Mouse (Mus musculus) cerebellum, postnatal 14 days (tissue): Measurements from ENCODE around the gene Lzts3.

Experiments used
- DNase-seq, 2 experiments: peaks; one replicate each; pipeline ENCODE4 v3.0.0; 2021; ENCODE audit warnings: mixed read lengths in 2 of 2

The Lzts3 gene

DNA sequence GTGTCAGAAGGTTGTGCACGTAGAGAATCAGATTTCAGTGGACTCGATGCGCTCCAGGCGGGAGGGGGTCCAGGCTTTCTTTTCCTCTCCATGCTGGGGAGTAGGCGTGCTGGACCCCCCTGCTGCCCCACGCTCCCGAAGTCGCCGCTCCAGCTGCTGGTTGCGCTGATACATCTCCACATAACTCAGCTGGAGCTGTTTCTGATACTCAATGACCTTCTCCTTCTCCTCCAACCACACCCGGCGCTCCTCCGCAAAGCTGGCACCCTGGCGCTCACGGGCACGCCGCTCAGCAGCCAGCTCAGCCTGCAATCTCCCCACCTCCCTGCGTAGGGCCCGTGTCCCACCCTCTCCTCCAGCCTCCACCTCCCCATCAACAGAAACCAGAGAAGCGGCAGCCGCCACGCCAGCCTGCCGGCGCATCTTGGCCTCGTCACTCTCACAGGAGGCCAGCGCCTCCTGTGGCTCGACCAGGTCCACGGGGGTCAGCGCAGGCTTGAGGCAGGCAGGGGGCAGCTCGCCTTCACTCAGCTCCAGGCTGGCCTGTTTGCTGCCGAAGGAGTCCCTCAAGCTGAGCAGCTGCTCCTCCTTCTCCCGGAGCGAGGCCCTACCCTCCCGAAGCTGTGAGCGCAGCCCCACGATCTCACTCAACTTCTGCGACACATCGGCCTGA lies 7.7 kb downstream of the Lzts3 start:
- DNase-seq, result peak; percentile 59 to 63

DNA sequence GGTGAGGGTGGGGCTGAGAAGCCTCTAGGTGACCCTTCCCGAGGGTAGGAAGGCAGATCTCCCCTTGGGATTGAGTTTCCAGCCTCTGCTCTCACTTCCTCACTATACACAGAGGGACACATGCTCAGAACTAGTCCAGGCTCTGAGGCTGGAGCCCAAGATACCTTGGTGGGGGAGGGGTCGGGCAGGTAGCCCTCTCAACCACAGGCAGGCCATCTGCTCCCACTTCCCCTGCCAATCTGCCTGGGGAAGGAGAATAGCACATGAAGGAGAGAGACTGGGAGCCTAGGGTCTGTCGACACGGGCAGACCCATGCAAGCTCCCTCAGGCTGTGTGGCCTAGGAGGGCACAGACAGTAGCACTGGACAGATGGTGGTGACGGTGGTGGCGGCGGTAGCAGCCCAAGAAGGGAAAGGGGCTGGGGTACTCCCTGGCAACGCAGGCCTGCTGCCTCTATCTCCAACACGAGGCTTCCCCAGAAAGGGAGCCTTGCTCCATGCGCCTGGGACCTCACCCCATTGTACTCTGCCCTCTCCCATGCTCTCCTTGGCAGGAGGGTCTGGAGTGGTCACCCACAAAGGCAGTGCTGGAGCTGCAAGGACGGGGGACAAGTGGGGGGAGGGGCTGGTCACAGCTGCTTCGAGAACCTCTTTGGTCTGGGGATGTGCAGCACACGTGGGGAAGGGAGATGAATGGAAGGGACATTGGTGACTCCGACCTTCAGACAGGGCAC lies 8.4 kb downstream of the Lzts3 start:
- DNase-seq, result peak; percentile 97 to 98

DNA sequence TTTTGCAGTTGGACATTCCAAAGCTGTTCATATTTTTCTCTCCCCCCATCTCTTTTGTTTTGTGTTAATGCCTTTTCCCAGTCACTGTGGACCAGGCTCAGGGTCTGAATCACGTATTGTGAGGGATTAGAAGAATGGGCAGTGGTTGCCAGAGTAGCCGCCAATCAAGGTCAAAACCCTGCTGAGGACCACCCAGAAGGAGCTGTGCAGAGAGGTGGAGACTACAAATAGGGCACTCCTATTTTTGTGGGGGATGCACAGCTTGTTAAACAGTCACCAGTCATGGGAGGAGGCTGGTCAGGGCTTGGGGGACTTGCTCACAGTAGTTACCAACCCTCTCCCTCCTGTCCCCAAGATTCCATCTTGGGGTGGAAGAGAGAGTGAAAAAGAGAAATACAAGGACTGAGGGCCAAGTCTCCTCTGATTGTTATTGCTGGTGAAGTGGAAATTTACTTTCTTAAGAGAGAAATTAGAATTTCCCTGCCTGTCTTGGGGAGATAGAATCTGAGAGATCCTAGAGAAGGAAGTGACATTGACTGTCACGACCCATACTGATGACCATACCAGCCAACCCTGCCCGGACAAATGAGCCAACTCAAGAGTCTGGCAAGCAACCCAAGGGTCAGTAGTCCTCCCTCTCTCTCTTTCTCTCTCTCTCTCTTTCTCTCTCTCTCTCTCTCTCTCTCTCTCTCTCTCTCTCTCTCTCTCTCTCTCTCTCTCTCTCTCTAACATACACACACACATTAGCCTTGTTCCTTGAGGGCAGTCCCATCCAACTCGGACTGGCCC lies 9.5 kb downstream of the Lzts3 start:
- DNase-seq, result peak; percentile 45 to 51

DNA sequence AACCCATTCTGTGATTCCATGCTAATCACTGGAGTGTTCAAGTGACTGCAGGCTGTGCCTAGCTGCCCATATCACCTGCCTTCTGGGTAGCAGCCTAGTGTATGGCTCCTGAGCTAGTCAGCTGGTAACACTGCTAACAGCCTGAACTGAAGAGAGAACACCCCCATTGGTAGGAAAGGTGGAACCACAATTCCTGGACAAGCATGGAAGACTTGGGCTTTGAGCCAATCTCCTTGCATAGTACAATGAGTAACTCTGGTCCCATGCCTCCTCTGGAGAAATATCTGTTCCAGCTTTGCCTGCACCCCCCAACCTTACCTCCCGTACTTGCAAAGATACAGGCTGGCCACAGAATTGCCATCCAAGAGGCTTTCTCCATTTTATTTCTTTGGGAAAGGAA lies 10.2 kb downstream of the Lzts3 start:
- peak; percentile 62 to 63 for DNase-seq

DNA sequence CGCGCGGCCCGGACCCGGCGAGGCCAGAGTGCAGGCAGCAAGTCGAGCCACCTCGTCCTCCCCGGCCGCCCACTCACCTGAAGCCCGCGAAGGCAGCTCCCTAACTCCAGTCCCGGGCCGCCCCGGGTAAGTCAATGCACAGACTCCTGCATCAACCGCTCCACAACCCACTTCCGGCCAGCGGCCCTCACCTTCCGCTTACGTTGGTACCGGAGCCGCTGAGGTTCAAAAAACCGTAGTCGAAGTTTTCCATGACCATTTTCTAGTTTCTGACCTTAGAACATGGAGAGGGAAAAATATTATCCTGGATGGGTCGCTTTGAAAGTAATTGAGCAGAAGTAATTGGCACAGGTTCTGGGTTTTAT lies 12.8 kb downstream of the Lzts3 start, which contains the start of the genes Fastkd5 and Ubox5:
Gene Fastkd5 (minus strand): TSS at position 189 of the 365 bp plus-strand sequence.
Gene Ubox5 (minus strand): TSS at position 200 of the 365 bp plus-strand sequence.
- DNase-seq, result peak; percentile 94 to 96

DNA sequence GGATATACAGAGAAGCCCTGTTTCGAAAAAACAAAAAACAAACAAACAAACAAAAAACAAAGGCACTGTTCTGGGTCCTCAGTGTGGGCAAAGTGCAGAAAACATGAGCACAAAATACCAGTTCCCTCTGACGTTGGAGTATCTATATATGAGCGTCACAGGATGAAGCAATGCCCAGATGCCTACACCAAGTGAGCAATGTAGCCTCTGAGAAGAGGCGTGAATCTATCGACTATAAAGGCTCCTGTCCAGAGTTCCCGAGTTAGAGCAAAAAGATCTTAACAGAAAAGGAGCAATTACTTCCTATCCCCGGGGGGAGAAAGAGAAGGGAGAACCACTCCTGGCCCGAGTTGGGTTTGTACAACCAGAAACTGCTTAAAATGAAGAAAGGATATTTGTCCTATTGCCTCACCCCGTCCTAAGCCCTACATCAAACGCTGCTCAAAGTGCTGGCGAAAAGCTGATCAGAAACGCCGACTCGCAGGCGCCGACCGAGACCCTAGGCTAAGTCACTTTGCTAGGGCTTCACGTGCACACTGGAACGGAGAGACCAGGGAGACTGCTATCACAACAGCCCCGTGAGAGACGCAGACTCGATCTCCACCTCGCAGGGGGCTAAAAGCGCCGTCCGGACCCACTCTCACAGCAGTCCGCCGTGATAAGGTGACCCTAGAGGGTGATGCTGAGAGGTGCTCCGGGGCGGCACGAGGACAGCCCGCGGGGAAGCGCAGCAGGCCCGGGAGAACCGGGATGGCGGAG lies 13.3 kb downstream of the Lzts3 start:
- no peak for DNase-seq

DNA sequence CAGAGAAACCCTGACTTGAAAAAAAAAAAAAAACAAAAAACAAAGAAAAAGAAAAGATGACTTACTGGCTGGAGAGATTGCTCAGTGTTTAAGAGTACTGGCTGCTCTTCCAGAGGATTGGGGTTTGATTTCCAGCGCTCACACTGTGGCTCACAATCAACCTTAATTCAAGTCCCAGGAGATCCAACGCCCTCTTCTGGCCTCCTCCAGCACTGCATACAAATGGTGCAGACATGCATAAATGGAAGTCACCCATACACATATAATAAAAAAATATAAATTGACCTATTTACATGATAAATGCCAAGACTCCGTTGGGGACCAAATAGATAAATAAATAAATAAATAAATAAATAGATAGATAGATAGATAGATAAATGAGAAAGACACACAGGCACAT lies 14.2 kb downstream of the Lzts3 start:
- DNase-seq, result peak; percentile 20 to 49

DNA sequence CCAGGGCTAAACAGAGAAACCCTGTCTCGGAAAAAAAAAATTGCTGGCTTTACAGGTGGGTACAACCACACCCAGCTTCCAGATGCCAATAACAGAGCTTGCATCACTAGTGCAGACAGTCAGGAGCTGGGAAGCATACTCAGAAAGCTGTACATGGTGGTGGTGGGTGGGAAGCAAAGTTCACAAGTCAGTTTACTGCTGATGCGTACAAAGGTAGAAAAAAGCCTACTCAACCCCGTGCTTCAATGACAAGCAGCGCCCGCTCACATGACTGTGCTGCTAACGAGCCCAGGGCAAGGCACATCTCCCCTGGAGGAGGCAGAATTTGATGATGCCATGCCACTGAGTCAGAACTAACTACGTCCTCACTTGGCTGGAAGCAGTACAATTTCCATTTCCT lies 23.6 kb downstream of the Lzts3 start:
- DNase-seq, result no peak

DNA sequence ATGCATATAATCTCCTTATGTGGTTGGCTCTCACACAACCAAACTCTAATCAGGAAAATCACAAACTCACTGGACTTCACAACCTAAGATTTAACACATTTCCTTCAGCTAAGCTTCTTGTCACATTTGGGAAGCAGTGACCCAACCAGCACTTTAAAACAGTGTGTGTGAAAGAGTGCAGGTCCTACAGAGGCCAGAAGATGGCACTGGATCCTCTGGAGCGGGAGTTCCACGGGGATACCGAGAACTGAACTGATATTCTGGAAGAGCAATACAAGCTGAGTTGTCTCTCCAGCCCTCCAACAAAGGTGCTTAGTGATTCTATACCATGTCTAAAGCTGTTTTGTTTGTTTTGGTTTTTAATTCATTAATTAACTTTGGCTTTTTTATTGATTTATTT lies 29.5 kb downstream of the Lzts3 start:
- DNase-seq, result peak; percentile 60 to 72

DNA sequence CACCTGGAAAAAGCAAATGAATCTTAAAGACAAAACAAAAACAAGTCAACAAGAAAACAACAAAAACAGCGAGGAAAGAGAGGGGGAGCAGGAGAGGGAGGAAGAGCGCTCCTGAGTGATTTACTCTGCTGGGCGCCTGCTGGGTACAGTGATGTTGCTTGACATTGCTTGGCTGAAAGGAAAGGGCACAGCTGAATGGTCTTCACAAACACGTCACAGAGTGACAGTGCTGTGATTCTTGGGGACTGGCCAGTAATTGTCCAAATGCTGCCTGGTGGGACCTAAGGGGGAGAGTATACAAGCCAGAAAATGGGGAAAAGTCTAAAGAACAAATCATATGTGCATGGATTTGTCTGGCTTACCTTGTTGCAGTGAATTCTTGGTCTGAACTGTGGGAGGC lies 40.4 kb downstream of the Lzts3 start:
- no peak for DNase-seq

DNA sequence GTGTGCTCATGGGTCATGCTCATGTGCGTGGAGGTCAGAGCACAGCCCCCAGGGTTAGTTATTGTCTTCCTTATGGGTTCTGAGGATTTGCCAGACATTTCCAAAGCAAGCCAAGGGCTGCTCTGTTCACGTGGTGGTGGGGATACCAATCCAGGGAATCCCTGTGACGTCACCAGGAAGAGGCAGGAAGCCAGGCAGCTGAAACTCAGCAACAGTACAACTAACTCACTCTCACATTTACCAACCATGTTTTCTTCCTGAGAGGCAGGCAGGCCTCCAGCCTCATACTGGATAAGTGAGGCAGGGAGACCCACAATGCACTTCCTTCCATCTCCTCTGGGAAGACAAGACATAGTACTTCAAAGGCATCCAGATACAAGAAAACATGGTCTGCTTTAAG lies 44.2 kb downstream of the Lzts3 start:
- DNase-seq, result no peak

DNA sequence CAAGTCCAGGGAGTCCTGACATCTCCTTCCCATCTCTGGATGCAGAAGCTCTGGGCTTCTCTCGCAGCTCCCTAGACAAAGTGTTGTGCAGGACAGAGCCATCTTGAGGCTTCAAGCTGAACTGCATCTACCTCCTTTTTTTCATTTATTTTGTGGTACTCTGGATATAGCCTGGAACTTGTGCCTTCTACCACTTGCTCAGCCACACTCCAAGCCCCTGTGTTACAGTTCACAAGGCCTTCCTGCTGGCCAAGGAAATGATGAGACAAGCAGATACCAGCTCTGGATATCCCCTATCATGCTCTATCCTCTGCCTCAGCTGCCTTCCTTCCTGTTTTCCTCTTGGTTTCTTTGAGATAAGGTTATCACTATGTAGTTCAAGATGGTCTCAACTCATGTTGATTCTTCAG lies 45.0 kb downstream of the Lzts3 start:
- DNase-seq, result peak; percentile 58 to 60

DNA sequence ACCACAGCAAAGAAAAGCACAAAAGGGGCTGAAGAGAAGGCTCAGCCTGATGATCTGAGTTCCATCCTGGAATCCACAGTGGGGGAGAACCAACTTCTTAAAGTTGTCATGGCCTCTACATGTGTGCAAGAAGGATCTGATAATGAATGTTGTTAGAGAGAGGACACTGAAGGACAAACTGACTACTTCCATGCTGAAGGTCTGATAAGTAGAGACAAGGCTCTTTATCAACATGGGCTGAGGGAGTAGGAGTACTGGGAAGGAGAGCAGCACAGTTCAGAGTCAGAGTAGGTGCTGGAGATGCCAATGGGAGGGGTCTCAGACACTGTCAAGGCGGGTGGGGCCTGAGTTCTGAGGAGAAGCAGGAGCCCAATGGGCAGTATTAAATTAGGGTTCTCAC lies 47.0 kb downstream of the Lzts3 start:
- DNase-seq, result no peak

DNA sequence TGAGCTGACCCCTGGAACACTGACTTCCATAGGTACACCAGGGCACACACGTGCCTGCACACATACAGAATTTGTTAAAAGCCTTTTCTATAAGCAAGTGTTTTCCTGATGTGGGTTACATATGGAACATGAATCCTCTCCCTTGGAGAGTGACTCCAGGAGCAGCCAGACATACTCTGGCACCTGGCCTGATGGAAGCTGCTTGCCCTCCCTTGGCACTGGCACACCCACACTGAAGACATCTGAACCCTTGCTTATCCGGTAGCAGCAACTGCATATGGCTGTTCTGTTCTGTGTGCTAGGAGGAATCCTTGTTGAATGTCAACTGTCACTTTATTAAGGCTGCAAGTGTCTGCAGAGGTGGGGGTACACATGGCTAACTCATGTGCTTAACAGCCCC lies 51.6 kb downstream of the Lzts3 start:
- no peak for DNase-seq

DNA sequence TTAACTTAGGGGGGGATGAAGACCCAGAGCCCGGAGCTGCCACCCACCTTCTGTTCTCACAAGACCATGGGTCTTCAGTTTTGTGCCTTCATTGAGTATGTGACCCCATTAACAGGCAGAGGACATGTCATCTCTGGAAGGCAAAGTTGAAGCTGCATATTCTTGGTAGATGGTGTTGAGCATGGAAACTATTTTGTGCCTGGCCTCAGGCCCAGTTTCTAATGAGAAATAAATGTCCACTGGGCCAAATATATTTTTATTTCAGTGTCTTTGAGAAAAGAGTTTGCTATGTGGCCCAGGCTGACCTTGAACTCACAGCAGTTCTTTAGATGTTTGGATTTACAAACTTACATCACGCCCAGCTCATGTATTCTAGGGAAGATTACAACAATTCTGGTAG lies 52.8 kb downstream of the Lzts3 start:
- DNase-seq, result no peak

DNA sequence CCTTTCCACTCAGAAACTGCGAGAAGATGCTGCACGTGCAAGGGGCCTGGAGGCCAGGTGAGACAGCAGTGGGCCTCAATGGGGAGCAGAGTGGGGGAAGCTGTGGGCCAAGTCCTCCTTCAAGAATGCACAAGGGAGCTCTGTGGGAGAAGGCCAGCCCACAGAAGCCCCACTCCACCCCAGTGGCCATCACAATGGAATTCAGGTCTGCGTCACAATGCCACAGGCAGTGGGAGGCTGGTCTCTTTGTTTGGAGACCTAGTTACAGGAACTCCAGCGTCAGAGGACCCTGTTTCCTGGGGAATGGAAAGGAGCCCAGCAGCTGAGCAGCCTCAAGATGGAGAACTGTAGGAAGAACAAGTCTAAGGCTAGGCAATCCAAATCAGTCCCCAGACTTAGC lies 53.4 kb downstream of the Lzts3 start:
- no peak for DNase-seq

DNA sequence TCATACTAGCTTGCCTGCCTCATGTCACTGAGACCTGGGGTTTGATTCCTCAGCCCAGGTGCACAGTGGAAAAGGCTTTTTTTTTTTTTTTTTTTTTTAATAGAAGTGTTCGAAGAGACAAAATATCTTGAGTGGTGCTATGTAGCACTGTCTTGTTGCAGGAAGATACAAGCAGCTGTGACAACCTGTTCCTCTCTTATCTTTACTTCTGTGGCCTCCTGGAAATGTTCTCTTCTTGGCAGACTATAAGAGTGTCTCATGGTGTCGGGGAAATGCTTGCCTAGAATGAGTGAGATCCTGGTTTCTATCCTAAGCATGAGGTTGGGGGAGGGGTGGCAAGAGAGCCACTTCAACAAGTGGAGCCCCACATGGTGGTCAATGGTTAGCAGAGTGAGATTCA lies 54.2 kb downstream of the Lzts3 start:
- no peak for DNase-seq

DNA sequence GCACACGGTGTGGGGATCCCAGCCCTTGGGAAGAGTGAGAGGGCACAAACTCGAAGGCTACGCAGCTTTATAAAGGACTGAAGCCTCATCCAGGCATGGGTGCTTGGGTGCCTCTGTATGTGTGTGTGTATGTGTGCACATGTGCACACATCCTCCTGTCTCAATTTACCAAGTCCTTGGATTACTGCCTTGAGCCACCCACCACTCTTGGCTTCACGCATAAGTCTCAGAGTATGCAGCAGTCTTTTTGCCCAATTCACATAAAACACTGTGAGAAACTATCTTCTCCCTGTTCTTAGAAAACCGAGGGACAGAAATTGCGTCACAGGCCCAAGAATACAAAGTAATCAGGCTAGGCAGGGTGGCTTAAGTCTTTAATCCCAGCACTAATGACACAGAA lies 56.6 kb downstream of the Lzts3 start:
- no peak for DNase-seq

DNA sequence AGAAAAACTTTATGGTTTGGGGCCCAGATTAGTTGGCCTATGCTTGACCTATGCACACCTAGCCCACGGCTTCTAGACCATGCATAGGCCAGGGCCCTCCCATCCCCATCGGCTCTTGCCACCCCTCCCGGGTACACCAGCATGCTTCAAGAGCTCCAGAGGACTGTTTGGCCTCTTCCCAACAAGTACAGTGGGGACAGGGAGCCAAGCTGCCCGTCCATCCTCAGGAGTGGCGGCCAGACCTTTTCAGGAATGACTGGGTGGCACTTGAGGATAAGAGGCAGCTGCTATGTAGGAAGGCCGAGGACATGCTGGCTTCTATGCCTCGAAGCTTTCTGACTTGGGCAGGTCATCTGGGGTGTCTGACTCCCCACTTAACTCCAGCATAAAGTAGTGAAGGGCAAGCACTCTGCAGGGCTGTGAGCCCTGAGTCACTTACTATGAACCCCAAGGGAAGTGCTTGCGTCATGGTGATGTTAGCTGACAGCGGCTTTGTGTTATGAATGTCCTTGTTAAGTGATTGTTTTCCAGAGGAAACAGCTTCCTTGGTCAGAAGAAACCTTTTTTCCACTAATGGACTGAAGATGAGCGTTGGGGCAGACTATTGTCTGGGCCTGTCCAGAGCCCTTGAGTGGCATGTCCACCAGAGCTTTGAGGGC lies 58.6 kb downstream of the Lzts3 start:
- DNase-seq, result no peak
